Comparison of ENCODE assay signal across 8 mouse cellular contexts in the genomic region with DNA sequence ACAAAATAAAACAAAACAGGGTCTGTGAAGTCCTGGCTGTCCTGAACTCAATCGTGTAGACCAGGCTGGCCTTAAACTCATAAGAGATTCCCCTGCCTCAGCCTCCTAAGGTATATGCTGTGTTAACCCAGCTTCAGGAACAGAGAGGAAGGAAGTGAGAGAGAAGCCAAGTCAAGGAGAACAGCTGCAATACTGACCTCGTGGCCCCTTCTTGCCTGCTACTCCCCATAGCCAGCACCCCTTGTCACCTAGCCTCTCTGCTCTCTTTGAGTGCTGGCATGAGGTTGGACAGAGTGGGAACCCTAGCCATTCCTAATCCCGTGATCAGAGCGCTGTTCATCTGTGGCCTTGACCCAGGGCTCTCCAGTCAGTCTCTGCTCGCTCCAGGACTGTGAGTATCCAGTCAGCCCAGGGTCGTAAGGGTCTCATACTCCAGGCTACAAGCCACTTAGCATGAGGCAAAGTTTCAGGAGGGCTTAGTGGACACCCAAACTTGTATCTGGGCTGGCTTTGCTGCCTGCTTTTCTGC. TPM values are rescaled to one million over a fixed set of nuclear protein-coding genes. Genes with fewer than 3 reads are reported as not detected.
DNase-seq lines count a peak whose midpoint lies in the region; ATAC-seq and TF ChIP-seq lines count a peak whose summit lies in the region.

No protein-coding gene starts in this region.

- no peak for TF ChIP-seq POLR2A in lung, adult 2 months (IDR thresholded peaks at IDR 0.05; ENCODE audit: borderline replicate concordance, extremely low read depth, low read depth, low read length)

- H3K27me3 ChIP-seq in lung, embryonic 16.5 days (ENCODE audit: control insufficient read depth, insufficient read depth, low read depth, low read length), result no peaks in the 10 kb centered on the region
- no peaks in the 10 kb centered on the region for H3K27me3 ChIP-seq in limb, embryonic 12.5 days
- no peaks in the 10 kb centered on the region for H3K27me3 ChIP-seq in stomach, postnatal 0 days (ENCODE audit: control insufficient read depth, insufficient read depth, low read length)

- peaks cover 48% of the 10 kb centered on the region for H3K4me1 ChIP-seq in lung, embryonic 16.5 days (replicated peaks; ENCODE audit: control insufficient read depth, insufficient read depth, low read length)
- peaks cover 3% of the 10 kb centered on the region for H3K4me1 ChIP-seq in lung, adult 2 months (ENCODE audit: control insufficient read depth, insufficient read depth, low read length)
- peaks cover 75% of the 10 kb centered on the region for H3K4me1 ChIP-seq in limb, embryonic 12.5 days (replicated peaks)
- H3K4me1 ChIP-seq in stomach, postnatal 0 days (replicated peaks; ENCODE audit: control insufficient read depth, insufficient read depth), result peaks cover 12% of the 10 kb centered on the region

- H3K4me2 ChIP-seq in lung, embryonic 16.5 days (ENCODE audit: low read depth, low read length), result no peak overlapping the region; the same call in 1 of the 2 replicates
- H3K4me2 ChIP-seq in limb, embryonic 12.5 days, result peak overlapping the region; percentile 45
- no peak overlapping the region for H3K4me2 ChIP-seq in stomach, postnatal 0 days (replicated peaks; ENCODE audit: low read depth)

- no peak overlapping the region for H3K4me3 ChIP-seq in lung, embryonic 16.5 days (ENCODE audit: low read length)
- no peak overlapping the region for H3K4me3 ChIP-seq in lung, adult 2 months (replicated peaks; ENCODE audit: extremely low read depth, low read depth, low read length)
- H3K4me3 ChIP-seq in limb, embryonic 12.5 days (replicated peaks), result peak overlapping the region; percentile 9; the same call in 1 of the 2 replicates
- no peak overlapping the region for H3K4me3 ChIP-seq in stomach, postnatal 0 days (ENCODE audit: low read depth, low read length)

- DNase-seq in adrenal gland, postnatal 25 days, result peak; percentile 27
- no peak for DNase-seq in adrenal gland, postnatal 14 days
- DNase-seq in lung, adult 2 months, result no peak
- no peak for DNase-seq in stomach, postnatal 0 days (ENCODE audit: low spot score)
- DNase-seq in cerebellum, adult 18-20 months, result no peak
- DNase-seq in thymus, postnatal 36 days, result no peak

- H3K9me3 ChIP-seq in lung, embryonic 16.5 days (ENCODE audit: control insufficient read depth, low read length), result no peaks in the 10 kb centered on the region
- H3K9me3 ChIP-seq in limb, embryonic 12.5 days, result peaks cover 5% of the 10 kb centered on the region
- H3K9me3 ChIP-seq in stomach, postnatal 0 days (ENCODE audit: control insufficient read depth, low read length), result no peaks in the 10 kb centered on the region

- H3K36me3 ChIP-seq in lung, embryonic 16.5 days (ENCODE audit: control insufficient read depth, insufficient read depth, low read length), result no peaks in the 10 kb centered on the region
- no peaks in the 10 kb centered on the region for H3K36me3 ChIP-seq in limb, embryonic 12.5 days
- H3K36me3 ChIP-seq in stomach, postnatal 0 days (ENCODE audit: control insufficient read depth, insufficient read depth, low read length), result no peaks in the 10 kb centered on the region

- ATAC-seq in lung, embryonic 16.5 days (ENCODE audit: low read depth), result peak; percentile 16
- peak; percentile 11; the same call in 1 of the 2 replicates for ATAC-seq in limb, embryonic 12.5 days (ENCODE audit: insufficient number of reproducible peaks, insufficient read depth, low FRiP score, low TSS enrichment, low read depth)
- ATAC-seq in stomach, postnatal 0 days (ENCODE audit: low FRiP score, low TSS enrichment), result no peak

- H3K27ac ChIP-seq in lung, embryonic 16.5 days (ENCODE audit: low read length), result peak overlapping the region; percentile 92
- peak overlapping the region; percentile 97 for H3K27ac ChIP-seq in limb, embryonic 12.5 days
- H3K27ac ChIP-seq in stomach, postnatal 0 days (replicated peaks), result peak overlapping the region; percentile 89

- WGBS in lung, embryonic 16.5 days, result 58% methylated on average over 6 of the region's 6 CpGs
- 55% methylated on average over 6 of the region's 6 CpGs for WGBS in lung, adult 2 months
- 69% methylated on average over 6 of the region's 6 CpGs for WGBS in limb, embryonic 12.5 days
- WGBS in stomach, postnatal 0 days, result 66% methylated on average over 6 of the region's 6 CpGs

- H3K9ac ChIP-seq in lung, embryonic 16.5 days (ENCODE audit: low read length), result peak overlapping the region; percentile 61
- H3K9ac ChIP-seq in limb, embryonic 12.5 days (replicated peaks), result no peak overlapping the region
- H3K9ac ChIP-seq in stomach, postnatal 0 days (ENCODE audit: low read length), result peak overlapping the region; percentile 27

- no peak for TF ChIP-seq CTCF in lung, adult 2 months (IDR thresholded peaks at IDR 0.05; ENCODE audit: insufficient read depth, low read length)
- no peak for TF ChIP-seq CTCF in stomach, postnatal 0 days (IDR thresholded peaks at IDR 0.05; ENCODE audit: low read depth)

- no peak for TF ChIP-seq EP300 in stomach, postnatal 0 days (optimal IDR thresholded peaks at IDR 0.05)

RNA-seq across cellular contexts. Expression of a gene that starts 35.6 kb away (rescaled TPM):
- 9.9 and 10.7 TPM in 2 replicates for total RNA-seq in adrenal gland, postnatal 25 days (2021)
- 7.3 and 8.3 TPM in 2 replicates for total RNA-seq in adrenal gland, postnatal 14 days (2021)
- 6.3 and 6.9 TPM in 2 replicates for polyA plus RNA-seq in lung, embryonic 16.5 days (2015; fragmentation: Nextera tagmentation; extraction: Ambion mirVana)
- 14.2 and 15.5 TPM in 2 replicates for polyA plus RNA-seq in lung, adult 2 months (2012; rRNA removed)
- 5.2 and 6.9 TPM in 2 replicates for polyA plus RNA-seq in limb, embryonic 12.5 days (2016; fragmentation: Nextera tagmentation; extraction: Ambion mirVana)
- polyA plus RNA-seq in stomach, postnatal 0 days (2015; fragmentation: Nextera tagmentation; extraction: Ambion mirVana), result 3.2 and 3.6 TPM in 2 replicates

RNA-seq across cellular contexts. Expression of a gene that starts 35.8 kb away (rescaled TPM):
- total RNA-seq in adrenal gland, postnatal 25 days (2021), result 107 and 115 TPM in 2 replicates
- total RNA-seq in adrenal gland, postnatal 14 days (2021), result 86.9 and 97.7 TPM in 2 replicates
- polyA plus RNA-seq in lung, embryonic 16.5 days (2015; fragmentation: Nextera tagmentation; extraction: Ambion mirVana), result 150 and 157 TPM in 2 replicates
- polyA plus RNA-seq in lung, adult 2 months (2012; rRNA removed), result 76.1 and 85.9 TPM in 2 replicates
- 136 and 141 TPM in 2 replicates for polyA plus RNA-seq in limb, embryonic 12.5 days (2016; fragmentation: Nextera tagmentation; extraction: Ambion mirVana)
- polyA plus RNA-seq in stomach, postnatal 0 days (2015; fragmentation: Nextera tagmentation; extraction: Ambion mirVana), result 182 and 185 TPM in 2 replicates

RNA-seq across cellular contexts. Expression of a gene that starts 55.2 kb away (rescaled TPM):
- total RNA-seq in adrenal gland, postnatal 25 days (2021), result 25.1 and 28.6 TPM in 2 replicates
- 23.7 and 24.2 TPM in 2 replicates for total RNA-seq in adrenal gland, postnatal 14 days (2021)
- polyA plus RNA-seq in lung, embryonic 16.5 days (2015; fragmentation: Nextera tagmentation; extraction: Ambion mirVana), result 26.8 and 27.4 TPM in 2 replicates
- polyA plus RNA-seq in lung, adult 2 months (2012; rRNA removed), result 20.8 and 23.7 TPM in 2 replicates
- 20.8 and 21.9 TPM in 2 replicates for polyA plus RNA-seq in limb, embryonic 12.5 days (2016; fragmentation: Nextera tagmentation; extraction: Ambion mirVana)
- polyA plus RNA-seq in stomach, postnatal 0 days (2015; fragmentation: Nextera tagmentation; extraction: Ambion mirVana), result 10.3 and 10.5 TPM in 2 replicates
